Mouse (Mus musculus): ENCODE data around the gene Smarcd2. TPM values are rescaled to one million over a fixed set of nuclear protein-coding genes. Genes with fewer than 3 reads are reported as not detected.
"Not testable (repeated sequence)": the region's sequence is repeated elsewhere in the genome, so short reads cannot be mapped to it uniquely, and the experiment has no call there.

Gene Smarcd2
- total RNA-seq, 1 experiment from 2014 or later = 253 TPM

DNA sequence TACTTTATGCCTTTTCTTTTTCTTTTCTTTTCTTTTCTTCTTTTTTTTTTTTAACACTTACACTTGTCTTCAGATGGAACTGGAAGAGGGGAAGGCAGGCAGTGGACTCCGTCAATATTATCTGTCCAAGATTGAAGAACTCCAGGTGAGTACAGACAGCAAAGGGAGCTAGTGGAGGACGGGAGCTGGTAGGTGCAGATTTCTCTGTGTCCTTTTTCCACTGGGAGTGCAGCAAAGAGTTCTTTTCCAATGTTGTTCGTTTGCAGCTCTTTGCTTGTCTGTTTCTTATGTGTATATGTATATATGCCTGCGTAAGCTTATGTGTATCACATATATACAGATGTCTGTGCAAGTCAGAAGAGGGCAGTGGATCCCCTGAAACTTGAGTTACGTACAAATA lies 16.0 kb downstream of the Smarcd2 start:
- no peak for ATAC-seq (ENCODE audit: extremely low read depth, insufficient number of reproducible peaks, low FRiP score, poor library complexity, severe bottlenecking)

- ATAC-seq (ENCODE audit: extremely low read depth, insufficient number of reproducible peaks, low FRiP score, poor library complexity, severe bottlenecking) = peak; percentile 90
Observed at GRCm38 (mm10) chr11:106255685-106256451, 16.9 kb downstream of the Smarcd2 start, which contains the start of the genes Ftsj3 and Psmc5. Ftsj3 (minus strand) TSS chr11:106256079. Psmc5 (plus strand) TSS chr11:106256154.

GRCm38 (mm10) chr11:106255174-106255573 lies 17.6 kb downstream of the Smarcd2 start:
- no peak for ATAC-seq (ENCODE audit: extremely low read depth, insufficient number of reproducible peaks, low FRiP score, poor library complexity, severe bottlenecking)

DNA sequence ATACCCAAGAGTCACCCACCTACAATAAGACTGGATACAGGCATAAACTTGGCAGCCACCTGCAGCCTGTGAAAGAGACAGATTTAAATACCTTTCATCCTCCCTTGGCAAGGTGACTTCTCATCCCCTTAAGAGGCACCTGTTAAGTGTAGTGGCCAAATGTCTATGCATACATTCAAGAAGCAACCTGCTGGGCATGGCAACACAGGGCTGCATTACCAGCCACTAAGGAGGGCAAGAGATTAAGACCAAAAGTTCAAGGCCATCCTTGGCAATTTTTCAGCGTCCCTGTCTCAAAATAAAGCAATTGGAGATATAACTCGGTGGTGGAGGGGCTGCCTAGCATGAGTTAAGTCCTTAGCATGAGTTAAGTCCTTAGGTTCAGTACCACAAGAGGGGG lies 18.0 kb downstream of the Smarcd2 start:
- ATAC-seq (ENCODE audit: extremely low read depth, insufficient number of reproducible peaks, low FRiP score, poor library complexity, severe bottlenecking) = no peak

DNA sequence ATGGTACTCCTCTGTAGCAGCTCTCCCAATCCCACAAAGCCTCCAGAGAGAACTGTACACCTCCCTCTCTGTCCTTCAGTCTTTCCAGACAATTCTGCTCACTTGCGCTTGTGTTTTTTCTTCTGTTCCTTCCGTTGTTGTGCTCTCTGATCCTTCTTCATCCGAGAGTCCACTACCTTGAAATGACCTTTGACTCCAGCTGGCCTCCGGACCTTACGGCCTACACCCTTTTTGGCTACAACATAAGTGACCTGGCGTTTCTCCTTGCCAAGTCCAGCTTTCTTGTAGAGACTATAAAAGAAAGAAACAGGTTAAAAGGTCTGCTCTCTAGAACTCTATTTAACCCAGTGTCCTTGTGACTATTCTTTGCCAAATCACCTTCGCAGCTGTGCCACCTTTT lies 23.4 kb downstream of the Smarcd2 start:
- ATAC-seq (ENCODE audit: extremely low read depth, insufficient number of reproducible peaks, low FRiP score, poor library complexity, severe bottlenecking) = no peak

GRCm38 (mm10) chr11:106246834-106247233 lies 25.9 kb downstream of the Smarcd2 start:
- 0 out of 2 replicates have a peak, but pooled peaks have one; percentile 30 for ATAC-seq (ENCODE audit: extremely low read depth, insufficient number of reproducible peaks, low FRiP score, poor library complexity, severe bottlenecking)

GRCm38 (mm10) chr11:106233978-106234377 lies 38.8 kb downstream of the Smarcd2 start:
- ATAC-seq (ENCODE audit: extremely low read depth, insufficient number of reproducible peaks, low FRiP score, poor library complexity, severe bottlenecking) = not testable (repeated sequence)

DNA sequence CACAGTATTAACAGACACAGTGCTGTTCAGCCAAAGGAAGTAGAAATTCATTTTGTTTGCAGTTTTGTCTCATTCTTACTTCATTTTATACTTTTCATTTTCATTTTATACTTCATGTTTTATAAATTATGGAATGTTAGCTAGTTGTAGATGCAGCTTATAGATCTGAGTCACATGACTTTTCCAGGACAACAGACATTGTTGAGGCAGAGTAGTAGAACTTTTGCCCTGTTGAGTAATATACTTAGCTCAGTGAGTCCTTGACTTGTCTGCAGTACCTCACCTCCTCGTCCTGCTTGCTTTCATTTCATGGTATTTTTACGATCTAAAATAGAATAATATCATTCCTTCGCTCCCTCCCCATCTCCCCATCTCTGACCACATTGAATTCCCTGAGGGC lies 52.2 kb downstream of the Smarcd2 start:
- ATAC-seq (ENCODE audit: extremely low read depth, insufficient number of reproducible peaks, low FRiP score, poor library complexity, severe bottlenecking) = no peak

- peak; percentile 76 for ATAC-seq (ENCODE audit: extremely low read depth, insufficient number of reproducible peaks, low FRiP score, poor library complexity, severe bottlenecking)
Observed at GRCm38 (mm10) chr11:106216730-106217490, 55.9 kb downstream of the Smarcd2 start, which contains the start of gene Ddx42. Ddx42 (plus strand) TSS chr11:106216926.

DNA sequence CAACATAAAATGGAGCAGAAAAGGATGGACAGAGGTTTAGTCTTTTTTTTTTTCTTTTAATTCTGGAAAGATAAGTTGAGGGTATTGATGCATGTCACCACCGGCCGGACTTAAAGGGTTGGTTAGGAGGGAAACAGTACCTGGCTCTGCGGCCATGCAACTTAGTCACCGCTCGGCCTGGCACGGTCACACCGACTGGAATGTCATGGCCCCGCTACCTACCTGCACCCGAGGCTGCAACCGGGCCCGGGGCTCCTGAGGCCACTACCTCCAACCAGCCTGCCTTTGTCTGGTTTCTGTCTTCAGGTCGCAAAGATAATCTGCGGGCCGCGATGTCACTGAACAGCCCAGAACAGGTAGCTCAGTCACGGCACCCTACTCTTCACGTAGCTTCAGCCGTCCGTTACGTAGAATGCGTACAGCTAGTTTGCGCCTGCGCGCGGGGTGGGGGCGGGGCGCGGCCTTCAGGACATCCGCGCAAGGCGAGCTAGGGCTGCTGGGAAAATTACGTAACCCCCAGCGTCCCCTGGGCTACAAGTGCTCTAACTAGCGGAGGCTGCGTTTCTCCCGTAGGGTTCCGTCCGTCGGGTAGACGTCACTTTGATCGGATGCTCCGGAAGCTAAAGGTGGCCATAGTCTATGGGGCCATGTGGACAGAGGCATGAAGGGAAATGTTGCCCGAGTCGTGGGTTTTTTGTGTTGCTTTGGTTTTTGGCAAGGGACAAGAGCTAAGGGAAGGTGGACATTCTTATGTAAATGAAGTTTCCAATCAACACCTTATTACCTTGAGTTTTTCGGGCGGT lies 56.6 kb downstream of the Smarcd2 start, which contains the start of gene Ccdc47:
Gene Ccdc47 (minus strand): TSS at position 418 of the 803 bp plus-strand sequence.
- ATAC-seq (ENCODE audit: extremely low read depth, insufficient number of reproducible peaks, low FRiP score, poor library complexity, severe bottlenecking) = peak; percentile 93

- no peak for ATAC-seq (ENCODE audit: extremely low read depth, insufficient number of reproducible peaks, low FRiP score, poor library complexity, severe bottlenecking)
Observed at GRCm38 (mm10) chr11:106215450-106215859, 57.3 kb downstream of the Smarcd2 start.

DNA sequence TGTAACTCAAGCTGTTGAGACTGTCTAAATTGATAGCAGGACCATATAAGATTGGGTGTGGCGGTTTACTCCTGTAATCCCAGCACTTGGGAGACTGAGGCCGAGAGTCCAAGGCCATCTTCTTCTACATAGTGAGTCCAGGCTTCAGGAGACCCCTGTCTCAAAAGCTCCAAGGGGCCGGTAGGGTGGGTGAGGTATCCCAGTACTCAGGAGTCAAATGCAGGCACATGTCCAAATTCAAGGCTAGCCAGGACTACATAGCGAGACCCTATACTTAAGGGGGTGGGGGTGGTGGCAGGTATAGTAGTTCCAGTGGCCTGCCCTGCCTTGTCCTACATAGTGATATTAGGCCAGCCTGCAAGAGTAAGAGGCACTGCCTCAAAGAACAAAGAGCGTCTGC lies 57.9 kb downstream of the Smarcd2 start:
- ATAC-seq (ENCODE audit: extremely low read depth, insufficient number of reproducible peaks, low FRiP score, poor library complexity, severe bottlenecking) = no peak

Other genes starting within 250 kb of the Smarcd2 start
- gene Dcaf7, start 236.1 kb downstream of the Smarcd2 start, total RNA-seq (2017) = 46.9 and 48.4 TPM in 2 replicates
- 9.8 and 12.0 TPM in 2 replicates for gene Taco1, start 206.9 kb downstream of the Smarcd2 start, total RNA-seq (2017)
- gene Map3k3, start 188.4 kb downstream of the Smarcd2 start, total RNA-seq (2017) = 223 and 224 TPM in 2 replicates
- 2.4 and 4.1 TPM in 2 replicates for gene Gm10840, start 112.1 kb downstream of the Smarcd2 start, total RNA-seq (2017)
- 145 and 154 TPM in 2 replicates for gene Limd2, start 112.1 kb downstream of the Smarcd2 start, total RNA-seq (2017)
- gene Strada, start 70.8 kb downstream of the Smarcd2 start, total RNA-seq (2017) = 34.6 and 36.5 TPM in 2 replicates
- 109 and 118 TPM in 2 replicates for gene Ccdc47, start 56.6 kb downstream of the Smarcd2 start, total RNA-seq (2017)
- 106 and 126 TPM in 2 replicates for gene Ddx42, start 56.0 kb downstream of the Smarcd2 start, total RNA-seq (2017)
- 60.0 and 63.8 TPM in 2 replicates for gene Ftsj3, start 16.9 kb downstream of the Smarcd2 start, total RNA-seq (2017)
- 53.5 and 58.3 TPM in 2 replicates for gene Psmc5, start 16.8 kb downstream of the Smarcd2 start, total RNA-seq (2017)
- not detected in 2 replicates for gene Tcam1, start 3.7 kb upstream of the Smarcd2 start, total RNA-seq (2017)
- gene Gh, start 28.9 kb upstream of the Smarcd2 start, total RNA-seq (2017) = 0.70 and 2.7 TPM in 2 replicates
- gene Cd79b, start 41.8 kb upstream of the Smarcd2 start, total RNA-seq (2017) = 904 and 938 TPM in 2 replicates
- gene Scn4a, start 80.3 kb upstream of the Smarcd2 start, total RNA-seq (2017) = 5.9 and 8.0 TPM in 2 replicates
- not detected in 2 replicates for gene Prr29, start 92.5 kb upstream of the Smarcd2 start, total RNA-seq (2017)
- 114 and 128 TPM in 2 replicates for gene Icam2, start 115.1 kb upstream of the Smarcd2 start, total RNA-seq (2017)
- gene Ern1, start 214.9 kb upstream of the Smarcd2 start, total RNA-seq (2017) = 18.6 and 23.6 TPM in 2 replicates